Mouse (Mus musculus): ENCODE results near the gene Xkr7. TPM values are rescaled to one million over a fixed set of nuclear protein-coding genes. Genes with fewer than 3 reads are reported as not detected.

Gene Xkr7
- total and polyA plus RNA-seq, 2 experiments from 2014 or later: 1.6 to 65.0 TPM

DNA sequence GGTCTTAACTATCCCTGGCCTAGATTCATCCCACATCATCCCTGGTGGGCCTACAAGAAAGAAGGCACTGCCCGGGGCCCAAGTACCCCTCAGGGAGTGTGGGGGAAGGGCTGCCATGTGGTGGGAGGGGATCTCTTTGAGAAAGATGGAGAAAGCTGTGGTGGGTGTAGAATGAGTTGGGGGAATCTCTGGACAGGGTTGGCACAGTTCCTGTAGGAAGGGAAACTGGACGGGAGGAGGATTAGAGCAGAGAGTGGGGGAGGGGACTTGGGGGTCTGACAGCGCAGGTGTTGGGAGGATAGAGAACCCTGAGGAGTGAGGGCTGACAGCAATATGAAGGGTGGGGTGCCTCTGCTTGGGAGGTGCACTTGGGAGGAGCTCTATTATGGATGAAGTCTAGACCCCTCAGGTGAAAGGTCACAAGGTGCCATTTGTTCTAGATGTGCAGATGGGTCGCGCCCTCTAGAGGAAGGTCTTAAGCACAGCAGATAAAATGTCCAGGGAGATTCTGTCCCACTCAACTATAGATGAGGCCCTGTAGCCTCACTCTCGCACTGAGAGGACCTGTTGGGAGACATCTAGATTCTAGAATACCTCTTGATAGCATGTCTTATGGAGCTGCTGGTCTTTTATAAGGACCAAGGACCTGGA is 23.7 kb downstream of the Xkr7 start:
- Histone ChIP-seq H3K36me3 (ENCODE audit: insufficient read depth, low read length) (peaks cover 7% of the 10 kb centered on the region; the same call in 1 of the 2 replicates), H3K9me3 (ENCODE audit: low read length) (no peaks in the 10 kb centered on the region), H3K27ac (no peak overlapping the region), H3K4me1 (ENCODE audit: insufficient read depth, low read length) (no peaks in the 10 kb centered on the region), H3K4me2 (ENCODE audit: low read depth, low read length) (no peak overlapping the region), H3K9ac (replicated peaks; ENCODE audit: low read length) (no peak overlapping the region), H3K27me3 (ENCODE audit: insufficient read depth, low read length) (no peaks in the 10 kb centered on the region), H3K4me3 (ENCODE audit: low read length) (no peak overlapping the region)
- peak; percentile 48 for TF ChIP-seq CTCF (IDR thresholded peaks at IDR 0.05; ENCODE audit: low read depth)
- ATAC-seq (no peak), DNase-seq (ENCODE audit: low spot score) (no peak)
- 59% methylated on average over 6 of the region's 6 CpGs for WGBS

DNA sequence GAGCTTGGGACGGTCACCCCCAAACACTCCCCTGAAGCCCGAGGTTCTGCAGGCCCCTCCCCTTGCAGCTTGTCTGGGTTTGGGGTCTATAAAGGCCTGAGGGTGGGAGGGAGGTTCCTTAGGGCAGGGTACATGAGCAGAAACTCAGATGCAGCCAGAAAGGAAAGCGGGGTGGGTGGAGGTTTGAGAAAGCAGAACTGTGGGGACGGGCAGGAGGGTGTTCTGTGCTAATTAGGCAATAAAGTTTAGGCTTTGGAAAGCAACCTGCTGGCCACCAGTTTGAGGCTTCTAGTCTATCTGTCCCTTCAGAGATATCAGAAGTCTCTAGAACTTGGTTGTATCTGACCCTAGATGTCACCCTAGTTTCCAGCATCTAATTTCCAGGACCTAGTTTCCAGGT is 26.7 kb downstream of the Xkr7 start:
- WGBS: 84% methylated on average over 4 of the region's 4 CpGs
- Histone ChIP-seq H3K9me3 (ENCODE audit: low read length) (no peaks in the 10 kb centered on the region), H3K4me2 (ENCODE audit: low read depth, low read length) (no peak overlapping the region), H3K4me1 (ENCODE audit: insufficient read depth, low read length) (no peaks in the 10 kb centered on the region), H3K27me3 (ENCODE audit: insufficient read depth, low read length) (no peaks in the 10 kb centered on the region), H3K9ac (replicated peaks; ENCODE audit: low read length) (no peak overlapping the region), H3K36me3 (ENCODE audit: insufficient read depth, low read length) (peaks cover 7% of the 10 kb centered on the region; the same call in 1 of the 2 replicates), H3K4me3 (ENCODE audit: low read length) (no peak overlapping the region), H3K27ac (no peak overlapping the region)
- no peak for DNase-seq (ENCODE audit: low spot score)
- TF ChIP-seq CTCF (IDR thresholded peaks at IDR 0.05; ENCODE audit: low read depth): no peak
- ATAC-seq: no peak

DNA sequence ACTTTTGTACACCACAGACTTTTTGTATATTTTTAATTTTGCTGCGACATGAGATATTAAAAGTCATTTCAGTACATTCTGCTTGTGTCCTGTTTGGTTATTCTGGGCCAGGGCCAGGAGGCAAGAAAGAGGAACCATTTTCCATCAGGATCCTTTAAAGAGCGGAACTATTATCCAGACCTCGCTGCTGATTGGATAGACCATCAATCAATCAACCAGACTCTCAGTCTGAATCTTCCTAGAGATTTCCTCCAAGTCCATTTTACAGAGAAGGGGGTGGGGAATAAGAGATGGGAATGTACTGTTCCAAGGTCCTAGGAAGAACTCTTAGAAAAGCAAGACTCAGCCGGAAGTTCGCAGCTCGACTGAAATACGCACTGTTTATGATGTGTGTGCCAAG is 28.6 kb downstream of the Xkr7 start:
- no peak overlapping the region for H3K4me3 ChIP-seq (ENCODE audit: low read length)
- peak; percentile 18 for DNase-seq (ENCODE audit: low spot score)
- WGBS: 84% methylated on average over 7 of the region's 7 CpGs

DNA sequence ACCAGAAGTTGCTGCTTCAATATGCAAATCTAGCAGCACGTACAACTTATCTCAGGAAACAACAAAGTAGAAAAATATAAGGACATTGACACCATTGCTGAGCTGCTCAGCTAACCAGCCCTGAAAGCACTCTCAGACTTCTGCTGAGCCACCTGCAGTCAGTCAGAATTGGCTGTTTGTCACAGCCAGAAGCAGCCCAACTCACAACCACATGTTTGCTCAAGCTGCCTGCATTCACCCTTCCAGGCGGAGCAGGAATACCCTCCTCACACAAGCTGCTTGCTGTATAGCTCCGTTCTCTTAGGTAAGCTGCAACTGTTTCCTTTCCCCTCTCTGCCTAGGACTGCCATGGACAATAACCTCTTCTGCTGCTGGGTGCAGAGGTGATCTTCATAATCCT is 31.7 kb downstream of the Xkr7 start:
- H3K4me3 ChIP-seq (ENCODE audit: low read length): no peak overlapping the region
- no peaks in the 10 kb centered on the region for H3K36me3 ChIP-seq (ENCODE audit: insufficient read depth, low read length)
- H3K9ac ChIP-seq (replicated peaks; ENCODE audit: low read length): no peak overlapping the region
- peak overlapping the region; percentile 45; the same call in 1 of the 2 replicates for H3K27ac ChIP-seq
- no peak overlapping the region for H3K4me2 ChIP-seq (ENCODE audit: low read depth, low read length)
- no peaks in the 10 kb centered on the region for H3K9me3 ChIP-seq (ENCODE audit: low read length)
- H3K4me1 ChIP-seq (ENCODE audit: insufficient read depth, low read length): no peaks in the 10 kb centered on the region
- ATAC-seq (no peak), DNase-seq (ENCODE audit: low spot score) (no peak)
- H3K27me3 ChIP-seq (ENCODE audit: insufficient read depth, low read length): no peaks in the 10 kb centered on the region
- no peak for TF ChIP-seq CTCF (IDR thresholded peaks at IDR 0.05; ENCODE audit: low read depth)
- WGBS: 46% methylated on average over 3 of the region's 3 CpGs

More for the DNA sequence above, 28.6 kb downstream of the Xkr7 start:
- 0 out of 2 replicates have a peak, but pooled peaks cover under 1% of the 10 kb centered on the region for H3K36me3 ChIP-seq (ENCODE audit: insufficient read depth, low read length)
- no peak overlapping the region for H3K27ac ChIP-seq
- no peak overlapping the region for H3K9ac ChIP-seq (replicated peaks; ENCODE audit: low read length)
- TF ChIP-seq CTCF (IDR thresholded peaks at IDR 0.05; ENCODE audit: low read depth): no peak
- no peak overlapping the region for H3K4me2 ChIP-seq (ENCODE audit: low read depth, low read length)
- no peaks in the 10 kb centered on the region for H3K27me3 ChIP-seq (ENCODE audit: insufficient read depth, low read length)
- H3K4me1 ChIP-seq (ENCODE audit: insufficient read depth, low read length): no peaks in the 10 kb centered on the region
- no peaks in the 10 kb centered on the region for H3K9me3 ChIP-seq (ENCODE audit: low read length)
- no peak for ATAC-seq

DNA sequence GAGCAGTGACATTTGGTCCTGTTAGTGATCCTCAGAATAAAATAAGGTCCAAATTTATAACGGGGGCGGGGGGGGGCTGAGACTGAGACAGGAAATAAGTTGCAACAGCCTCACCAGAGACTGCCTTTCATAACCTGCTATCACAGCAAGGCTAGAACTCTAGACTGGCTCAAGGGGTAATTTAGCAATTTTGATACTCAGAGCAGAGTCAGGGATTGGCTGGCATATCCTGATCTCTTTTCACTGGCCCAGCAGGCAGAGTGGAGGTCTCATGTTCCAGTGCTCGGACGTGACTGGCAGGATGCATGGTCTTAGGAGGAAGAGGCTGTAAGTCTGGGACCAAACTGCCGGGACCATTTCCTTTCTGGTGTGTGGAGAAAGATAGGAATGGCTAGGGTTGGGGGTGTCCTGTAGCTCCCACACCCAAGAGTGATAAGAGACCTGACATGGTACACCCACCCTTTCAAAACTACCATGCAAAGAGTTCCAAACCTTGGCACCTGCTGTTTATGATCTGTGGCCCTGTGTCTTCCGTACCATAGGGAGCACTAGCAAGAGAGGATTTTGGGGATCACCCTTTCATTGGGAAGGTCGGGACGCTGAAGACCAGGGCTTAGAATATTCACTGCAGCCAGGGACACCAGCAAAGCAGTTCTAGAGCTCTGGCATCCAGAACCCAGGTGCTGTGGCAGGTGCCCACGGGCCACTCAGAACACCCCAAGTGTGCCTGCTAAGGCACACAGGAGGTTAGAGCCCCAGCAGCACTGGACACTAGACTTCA is 32.7 kb downstream of the Xkr7 start:
- ATAC-seq: no peak
- Histone ChIP-seq H3K27me3 (ENCODE audit: insufficient read depth, low read length) (no peaks in the 10 kb centered on the region), H3K9ac (replicated peaks; ENCODE audit: low read length) (no peak overlapping the region), H3K4me1 (ENCODE audit: insufficient read depth, low read length) (no peaks in the 10 kb centered on the region), H3K9me3 (ENCODE audit: low read length) (no peaks in the 10 kb centered on the region), H3K27ac (0 out of 2 replicates have a peak overlapping the region, but pooled peaks have one; percentile 45), H3K4me3 (ENCODE audit: low read length) (no peak overlapping the region), H3K4me2 (ENCODE audit: low read depth, low read length) (no peak overlapping the region), H3K36me3 (ENCODE audit: insufficient read depth, low read length) (no peaks in the 10 kb centered on the region)
- DNase-seq (ENCODE audit: low spot score): no peak
- WGBS: 75% methylated on average over 9 of the region's 9 CpGs
- TF ChIP-seq CTCF (IDR thresholded peaks at IDR 0.05; ENCODE audit: low read depth): no peak

DNA sequence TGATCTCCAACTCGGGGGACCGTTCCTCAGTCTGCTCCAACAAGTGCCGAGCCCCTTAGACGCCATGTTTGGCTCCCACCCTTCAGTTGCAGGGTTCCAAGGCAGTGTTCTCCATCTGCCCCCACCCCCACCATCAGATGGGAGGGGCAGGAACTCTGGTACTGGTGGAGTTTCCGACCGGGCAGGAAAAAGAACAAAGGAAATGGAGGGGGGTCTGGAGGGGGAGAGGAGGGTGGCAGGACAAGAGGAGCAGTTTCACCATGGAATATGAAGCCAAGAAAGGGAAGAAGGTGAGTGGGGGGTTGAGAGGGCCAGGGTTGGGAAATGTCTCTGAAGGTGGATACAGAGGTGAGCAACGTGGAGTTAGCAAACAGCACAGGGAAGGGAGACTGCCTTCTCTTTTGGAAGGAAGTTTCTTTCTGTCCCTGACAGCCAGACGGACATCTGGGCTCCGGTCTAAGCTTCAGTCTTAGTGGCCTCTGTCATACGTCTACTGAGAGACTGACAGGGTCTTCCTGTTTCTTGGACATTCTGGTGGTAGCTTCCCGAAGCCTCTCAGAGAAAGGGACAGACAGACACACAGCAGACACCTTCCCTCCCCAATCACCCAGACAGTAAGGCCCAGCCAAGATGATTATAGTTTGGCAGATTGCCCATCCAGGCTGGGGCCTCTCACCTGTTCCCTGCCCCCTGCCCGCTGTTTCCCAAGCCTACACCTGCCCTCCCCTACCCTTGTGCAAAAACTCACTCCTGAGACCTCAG is 34.3 kb downstream of the Xkr7 start, which contains the start of gene Ccm2l:
Gene Ccm2l, plus strand, starts transcription at position 209 of the 762 bp plus-strand sequence.
- no peak for ATAC-seq
- 55% methylated on average over 12 of the region's 12 CpGs for WGBS
- 0 out of 2 replicates have a peak within 1 kb of the TSS, but pooled peaks have one; percentile 13 for H3K4me2 ChIP-seq (ENCODE audit: low read depth, low read length)
- H3K27me3 ChIP-seq (ENCODE audit: insufficient read depth, low read length): peaks cover 10% of the 10 kb centered on the region
- H3K36me3 ChIP-seq (ENCODE audit: insufficient read depth, low read length): no peaks in the 10 kb centered on the region
- no peak for TF ChIP-seq CTCF (IDR thresholded peaks at IDR 0.05; ENCODE audit: low read depth)
- no peaks in the 10 kb centered on the region for H3K4me1 ChIP-seq (ENCODE audit: insufficient read depth, low read length)
- H3K27ac ChIP-seq: no peak within 1 kb of the TSS
- H3K9ac ChIP-seq (replicated peaks; ENCODE audit: low read length): no peak within 1 kb of the TSS
- no peak within 1 kb of the TSS for H3K4me3 ChIP-seq (ENCODE audit: low read length)
- no peak for DNase-seq (ENCODE audit: low spot score)
- H3K9me3 ChIP-seq (ENCODE audit: low read length): no peaks in the 10 kb centered on the region
